Mouse (Mus musculus) spleen, adult 2 months (tissue): Measurements from ENCODE around the gene Tbx20. TPM values are rescaled to one million over a fixed set of nuclear protein-coding genes. Genes with fewer than 3 reads are reported as not detected.

Experiments used
- DNase-seq, 2 experiments: peaks; one replicate each; pipeline versions ENCODE4 v3.0.0 to v3.0.0-alpha.2; 2012 to 2021; ENCODE audit warnings: low spot score in 2 of 2, low read depth in 1 of 2
- H3K27ac ChIP-seq: fragments of 200-500 bp; 2 replicates; pipeline ENCODE4 v1.5.1; 2012; ENCODE audit warnings: low read length, inconsistent platforms; ENCODE audit not compliant: insufficient read depth
- H3K27me3 ChIP-seq: fragments of 200-500 bp; 2 replicates; pipeline ENCODE4 v1.6.1; 2012; ENCODE audit warnings: mild to moderate bottlenecking, moderate library complexity, low read length, inconsistent platforms; ENCODE audit not compliant: control insufficient read depth, insufficient read depth
- H3K36me3 ChIP-seq: fragments of 200-500 bp; 2 replicates; pipeline ENCODE4 v1.6.1; 2012; ENCODE audit warnings: mild to moderate bottlenecking, low read length, inconsistent platforms; ENCODE audit not compliant: control insufficient read depth, insufficient read depth
- H3K4me1 ChIP-seq: fragments of 200-500 bp; 2 replicates; pipeline ENCODE4 v1.6.1; 2011; ENCODE audit warnings: inconsistent platforms; ENCODE audit not compliant: control insufficient read depth, insufficient read depth, insufficient read length
- H3K4me3 ChIP-seq: fragments of 200-500 bp; 2 replicates; pipeline ENCODE4 v1.5.1; 2011; ENCODE audit warnings: mild to moderate bottlenecking, inconsistent platforms; ENCODE audit not compliant: insufficient read depth, insufficient read length; ENCODE audit errors: extremely low read depth
- CTCF ChIP-seq: fragments of 200-500 bp; IDR thresholded peaks from 2 replicates; pipeline ENCODE4 v1.5.1; 2011; ENCODE audit warnings: mild to moderate bottlenecking, inconsistent platforms; ENCODE audit not compliant: insufficient read depth, insufficient read length, insufficient replicate concordance; ENCODE audit errors: extremely low read depth
- POLR2A ChIP-seq: fragments of 200-500 bp; IDR thresholded peaks from 2 replicates; pipeline ENCODE4 v1.6.1; 2011; ENCODE audit warnings: low read depth, low read length, inconsistent platforms
- WGBS: fragments of 180-500 bp; shearing (Covaris S2); methylation state at CpG from one replicate; pipeline ENCODE4 v1.1.7; 2018; 5-methylcytosine and 5-hydroxymethylcytosine counted together
- polyA plus RNA-seq: library from polyadenylated mRNA; depleted of rRNA; stranded (reverse); fragments of >200 nt; gene quantifications from 2 replicates; pipeline ENCODE4 v1.2.3, GENCODE M21; 2012

The Tbx20 gene
- polyA plus RNA-seq, 1 experiment, result not detected

DNA sequence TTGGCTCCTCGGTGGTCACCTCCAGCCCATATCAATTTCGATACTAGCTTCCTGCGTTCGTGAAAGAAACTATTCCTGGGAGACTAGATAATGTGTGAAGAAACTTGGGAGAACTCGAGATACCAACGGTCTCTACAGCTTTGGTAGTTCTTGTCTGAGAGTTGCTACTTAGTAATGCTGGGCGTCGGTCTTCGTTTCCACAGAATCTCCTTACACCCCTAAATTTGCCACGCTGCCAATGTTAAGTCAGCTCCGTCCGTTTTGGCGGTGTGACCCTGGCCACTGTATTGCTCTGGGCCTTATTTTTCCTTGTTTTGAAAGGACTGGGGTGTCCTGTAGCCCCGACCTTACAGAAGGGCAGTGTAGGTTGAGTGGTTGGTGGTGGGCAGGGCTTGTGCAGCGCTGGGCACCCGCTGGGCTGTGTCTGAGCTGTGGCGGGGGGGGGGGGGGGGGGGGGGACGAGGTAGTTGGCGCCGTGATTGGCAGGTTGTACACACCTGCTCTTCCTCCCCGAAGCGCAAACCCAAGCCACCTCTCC is 6.4 kb upstream of the Tbx20 start:
- H3K4me3 ChIP-seq, result no peak overlapping the region
- peaks cover 9% of the 10 kb centered on the region for H3K27me3 ChIP-seq

DNA sequence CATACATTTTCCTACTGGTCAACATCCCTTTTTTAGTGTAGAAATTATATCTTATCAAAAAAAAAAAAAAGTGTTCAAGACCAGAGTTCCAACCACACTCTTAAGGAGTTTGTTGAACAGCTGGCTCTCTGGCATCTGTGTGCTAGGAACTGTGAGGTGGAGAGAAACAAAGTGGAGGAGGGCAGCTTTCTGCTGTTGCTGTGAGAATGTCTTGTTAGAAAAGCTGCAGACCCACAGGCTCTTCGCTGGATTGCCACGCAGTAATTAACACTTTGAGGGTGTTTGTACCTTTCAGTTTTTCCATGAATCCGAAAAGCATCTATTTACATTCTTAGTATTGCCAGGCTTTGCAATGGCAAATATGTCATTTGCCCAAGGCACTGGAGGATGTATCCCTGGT is 5.9 kb upstream of the Tbx20 start:
- no peaks in the 10 kb centered on the region for H3K36me3 ChIP-seq
- no peak overlapping the region for H3K4me3 ChIP-seq
- WGBS, result 11% methylated on average over 3 of the region's 3 CpGs
- H3K27ac ChIP-seq, result no peak overlapping the region
- peaks cover 9% of the 10 kb centered on the region for H3K27me3 ChIP-seq
- TF ChIP-seq POLR2A, result no peak
- TF ChIP-seq CTCF, result no peak
- no peak for DNase-seq
- no peaks in the 10 kb centered on the region for H3K4me1 ChIP-seq

More for the DNA sequence above, 6.4 kb upstream of the Tbx20 start:
- no peak for DNase-seq
- H3K27ac ChIP-seq, result no peak overlapping the region
- WGBS, result 10% methylated on average over 17 of the region's 22 CpGs
- H3K4me1 ChIP-seq, result no peaks in the 10 kb centered on the region
- no peaks in the 10 kb centered on the region for H3K36me3 ChIP-seq
- TF ChIP-seq POLR2A (no peak), CTCF (no peak)

DNA sequence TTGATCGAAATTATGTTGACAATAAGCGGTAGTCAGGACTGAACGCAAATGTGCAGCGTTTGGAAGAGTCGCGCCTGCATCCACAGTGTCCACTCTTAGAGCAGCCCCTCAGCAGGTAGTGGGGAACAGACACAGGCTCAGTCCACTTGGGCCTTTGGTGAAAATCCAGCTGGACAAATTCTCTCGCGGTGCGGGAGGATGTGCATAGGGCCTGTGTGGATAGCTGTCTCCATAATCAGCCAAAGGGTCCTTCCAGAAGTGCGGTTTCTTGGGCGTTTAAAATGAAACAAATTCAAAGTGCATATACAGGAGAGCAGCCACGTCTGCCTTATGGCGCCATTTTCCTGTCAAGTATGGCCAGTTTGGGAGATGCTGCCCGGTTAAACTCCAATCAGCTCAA is 4.5 kb upstream of the Tbx20 start:
- peaks cover 15% of the 10 kb centered on the region for H3K27me3 ChIP-seq
- H3K4me3 ChIP-seq, result no peak overlapping the region
- no peak overlapping the region for H3K27ac ChIP-seq
- no peak for TF ChIP-seq POLR2A
- no peak for TF ChIP-seq CTCF
- WGBS, result 5% methylated on average over 14 of the region's 14 CpGs
- H3K4me1 ChIP-seq, result no peaks in the 10 kb centered on the region; the same call in 1 of the 2 replicates
- no peaks in the 10 kb centered on the region for H3K36me3 ChIP-seq
- no peak for DNase-seq

DNA sequence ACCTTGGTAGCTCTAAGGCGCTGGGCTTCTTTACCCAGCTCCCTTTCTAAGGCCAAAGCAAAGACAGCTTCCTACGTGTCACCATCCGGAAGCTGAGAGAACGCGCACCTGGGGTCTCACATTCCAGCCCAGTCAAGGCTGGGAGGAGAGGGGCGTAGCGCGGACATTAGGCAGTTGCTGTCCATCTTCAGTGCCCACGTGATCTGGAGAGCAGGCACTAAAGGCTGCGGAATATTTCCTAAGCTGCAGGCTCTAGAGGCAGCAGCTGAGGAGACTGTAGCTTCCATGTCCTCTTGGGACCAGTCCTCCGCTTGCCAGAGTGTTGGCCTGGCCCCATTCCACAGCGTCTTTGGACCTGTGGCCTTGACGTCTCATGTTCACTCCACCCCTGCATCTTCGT is 3.9 kb upstream of the Tbx20 start:
- no peak for DNase-seq
- no peaks in the 10 kb centered on the region; the same call in 1 of the 2 replicates for H3K4me1 ChIP-seq
- 5% methylated on average over 14 of the region's 14 CpGs for WGBS
- no peaks in the 10 kb centered on the region for H3K36me3 ChIP-seq
- H3K27me3 ChIP-seq, result peaks cover 15% of the 10 kb centered on the region
- H3K27ac ChIP-seq, result no peak overlapping the region
- TF ChIP-seq POLR2A (no peak), CTCF (no peak)
- H3K4me3 ChIP-seq, result no peak overlapping the region

DNA sequence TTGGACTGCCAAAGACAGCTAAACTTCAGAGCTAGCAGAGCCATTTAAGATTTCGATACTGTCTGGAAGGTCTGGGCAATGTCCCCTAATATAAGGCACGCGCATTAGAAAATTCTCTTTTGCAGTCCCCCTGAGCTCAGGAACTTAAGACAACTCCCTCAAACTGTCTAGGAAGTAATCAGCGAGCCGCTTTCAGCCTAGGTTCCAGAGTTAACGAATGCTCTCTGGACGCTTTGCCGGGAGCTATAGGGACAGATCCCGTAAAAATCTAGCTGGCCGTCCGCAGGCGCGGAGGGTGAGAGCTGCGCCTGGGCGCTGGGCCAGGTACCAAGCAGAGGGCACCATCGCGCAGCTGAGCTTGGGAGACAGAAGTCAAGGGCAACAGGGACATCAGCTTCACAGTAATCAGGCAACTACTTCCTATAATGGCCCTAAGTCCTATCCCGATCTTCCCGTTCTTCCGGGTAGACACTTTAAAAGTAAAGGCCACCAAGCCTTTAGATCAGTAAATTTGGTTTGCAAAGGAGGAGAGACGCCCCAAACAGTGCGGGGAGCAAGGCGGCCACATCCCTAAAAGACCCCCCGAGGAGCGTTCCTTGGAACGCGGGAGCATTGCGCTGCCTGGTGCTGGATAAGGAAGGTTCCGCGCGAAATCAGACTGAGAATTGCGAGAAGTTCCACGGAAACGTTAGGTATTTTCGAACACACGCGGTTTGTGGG is 3.2 kb upstream of the Tbx20 start:
- DNase-seq, result no peak
- no peak for TF ChIP-seq POLR2A
- TF ChIP-seq CTCF, result no peak
- Histone ChIP-seq H3K4me1 (no peaks in the 10 kb centered on the region; the same call in 1 of the 2 replicates), H3K4me3 (no peak overlapping the region), H3K27ac (no peak overlapping the region), H3K36me3 (no peaks in the 10 kb centered on the region), H3K27me3 (peaks cover 15% of the 10 kb centered on the region)
- 6% methylated on average over 37 of the region's 37 CpGs for WGBS

DNA sequence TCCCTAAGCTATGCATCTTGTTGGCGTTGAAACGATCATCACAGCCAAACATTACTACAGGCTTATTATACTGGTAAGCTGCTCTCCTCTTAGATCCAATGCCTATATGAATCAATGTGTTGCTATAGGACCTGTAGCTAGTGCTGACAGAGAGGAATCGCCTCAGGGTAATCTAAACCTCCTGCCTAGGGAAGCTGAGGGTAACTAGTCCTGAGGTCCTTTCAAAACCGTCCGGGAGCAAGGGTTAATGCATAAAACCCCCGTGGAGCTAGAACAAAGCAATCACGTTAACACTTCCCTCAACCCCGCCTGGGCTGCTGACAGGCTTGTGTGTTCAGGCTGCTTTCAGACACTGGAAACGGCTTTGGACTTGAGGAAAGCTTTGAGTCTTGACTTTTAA is 2.4 kb upstream of the Tbx20 start:
- Histone ChIP-seq H3K27ac (no peak overlapping the region), H3K27me3 (peaks cover 15% of the 10 kb centered on the region), H3K4me3 (no peak overlapping the region), H3K4me1 (no peaks in the 10 kb centered on the region; the same call in 1 of the 2 replicates), H3K36me3 (no peaks in the 10 kb centered on the region)
- DNase-seq, result no peak
- TF ChIP-seq CTCF, result no peak
- no peak for TF ChIP-seq POLR2A
- 3% methylated on average over 9 of the region's 9 CpGs for WGBS

DNA sequence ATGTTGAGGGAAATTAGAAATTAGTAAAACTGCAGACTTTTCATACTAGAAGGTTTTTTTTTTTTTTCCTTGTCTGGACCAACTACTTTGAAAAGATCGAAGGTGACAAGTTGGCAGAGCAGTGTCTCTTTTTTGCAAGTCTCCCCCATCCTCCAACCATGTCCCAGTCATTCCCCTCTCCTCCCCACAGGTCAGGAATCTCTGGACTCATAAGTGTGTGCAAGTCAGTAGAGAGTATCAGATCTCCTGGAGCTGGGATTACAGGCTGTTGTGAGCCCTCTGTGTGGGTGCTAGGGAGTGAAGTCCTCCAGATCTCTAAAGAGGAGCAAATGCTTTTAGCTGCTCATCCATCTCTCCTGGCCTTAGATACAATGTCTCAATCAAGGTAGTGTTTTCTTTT is 1.5 kb upstream of the Tbx20 start:
- Histone ChIP-seq H3K27me3 (peaks cover 10% of the 10 kb centered on the region), H3K4me1 (no peaks in the 10 kb centered on the region; the same call in 1 of the 2 replicates), H3K4me3 (no peak overlapping the region), H3K36me3 (no peaks in the 10 kb centered on the region), H3K27ac (no peak overlapping the region)
- no peak for TF ChIP-seq POLR2A
- TF ChIP-seq CTCF, result no peak
- WGBS, result 11% methylated on average over 1 of the region's 1 CpGs
- DNase-seq, result no peak
